Mouse (Mus musculus) splenic B cell, adult 2 months (primary cell): ENCODE results near the gene Nsl1.

Experiments
- DNase-seq: peaks from one replicate; pipeline ENCODE4 v3.0.0-alpha.2; 2011; ENCODE audit warnings: low read depth, low spot score
- H3K27me3 ChIP-seq: 2 replicates; pipeline ENCODE4 v1.6.1; 2012; ENCODE audit warnings: mild to moderate bottlenecking, low read length, moderate library complexity, mixed read lengths; ENCODE audit not compliant: control insufficient read depth, poor library complexity, insufficient read depth, severe bottlenecking
- H3K36me3 ChIP-seq: 2 replicates; pipeline ENCODE4 v1.6.1; 2012; ENCODE audit warnings: mild to moderate bottlenecking, low read length, moderate library complexity, mixed read lengths; ENCODE audit not compliant: control insufficient read depth, poor library complexity, insufficient read depth, severe bottlenecking

The Nsl1 gene

GRCm38 (mm10) chr1:191125811-191126638 is 63.2 kb downstream of the Nsl1 start:
- peak; percentile 82 for DNase-seq
- no peaks in the 10 kb centered on the region for H3K36me3 ChIP-seq
- no peaks in the 10 kb centered on the region for H3K27me3 ChIP-seq

GRCm38 (mm10) chr1:191131692-191132091 is 68.9 kb downstream of the Nsl1 start:
- no peaks in the 10 kb centered on the region for H3K36me3 ChIP-seq
- no peak for DNase-seq
- H3K27me3 ChIP-seq, result no peaks in the 10 kb centered on the region

GRCm38 (mm10) chr1:191132240-191132639 is 69.4 kb downstream of the Nsl1 start:
- no peaks in the 10 kb centered on the region for H3K36me3 ChIP-seq
- no peaks in the 10 kb centered on the region for H3K27me3 ChIP-seq
- DNase-seq, result no peak

GRCm38 (mm10) chr1:191132934-191133333 is 70.1 kb downstream of the Nsl1 start:
- no peak for DNase-seq
- Histone ChIP-seq H3K36me3 (no peaks in the 10 kb centered on the region), H3K27me3 (no peaks in the 10 kb centered on the region)

- DNase-seq, result no peak
- H3K36me3 ChIP-seq, result no peaks in the 10 kb centered on the region
- no peaks in the 10 kb centered on the region for H3K27me3 ChIP-seq
Measured at GRCm38 (mm10) chr1:191135406-191135805, 72.6 kb downstream of the Nsl1 start.
